Mouse (Mus musculus) spleen, postnatal 14 days (tissue): ENCODE measurements around the gene Sycp3.
"Not testable (repeated sequence)": the region's sequence is repeated elsewhere in the genome, so short reads cannot be mapped to it uniquely, and the experiment has no call there.

Experiments used
- DNase-seq, 2 experiments: peaks; one replicate each; pipeline ENCODE4 v3.0.0; 2021 to 2022; ENCODE audit warnings: low spot score in 2 of 2

Gene Sycp3

GRCm38 (mm10) chr10:88501370-88501769 is 42.0 kb downstream of the Sycp3 start:
- DNase-seq = no peak

GRCm38 (mm10) chr10:88501886-88502765 is 42.8 kb downstream of the Sycp3 start:
- DNase-seq = no peak

- DNase-seq = no peak
These were observed 43.5 kb downstream of the Sycp3 start for GRCm38 (mm10) chr10:88502919-88503318.

- DNase-seq = peak; percentile 64 to 73
These were observed 44.3 kb downstream of the Sycp3 start, which contains the start of gene Chpt1 for GRCm38 (mm10) chr10:88503421-88504314. Gene Chpt1 (minus strand): TSS chr10:88504073.

- no peak for DNase-seq
These were observed 45.1 kb downstream of the Sycp3 start for GRCm38 (mm10) chr10:88504481-88504880.

- no peak for DNase-seq
These were observed 45.9 kb downstream of the Sycp3 start for GRCm38 (mm10) chr10:88505256-88505655.

GRCm38 (mm10) chr10:88507691-88508143 is 48.3 kb downstream of the Sycp3 start:
- DNase-seq = no peak

GRCm38 (mm10) chr10:88510503-88511271 is 51.3 kb downstream of the Sycp3 start:
- DNase-seq = no peak

- DNase-seq = no peak
These were observed 52.0 kb downstream of the Sycp3 start for GRCm38 (mm10) chr10:88511355-88511754.

- DNase-seq = no peak
These were observed 54.3 kb downstream of the Sycp3 start for GRCm38 (mm10) chr10:88513574-88514135.

GRCm38 (mm10) chr10:88514495-88514894 is 55.1 kb downstream of the Sycp3 start:
- DNase-seq = peak in 1 of 2 experiments; percentile 8

GRCm38 (mm10) chr10:88515049-88515448 is 55.7 kb downstream of the Sycp3 start:
- not testable (repeated sequence) for DNase-seq

GRCm38 (mm10) chr10:88522795-88523194 is 63.4 kb downstream of the Sycp3 start:
- no peak for DNase-seq
